Mouse (Mus musculus) cerebellum, adult 9-10 months (tissue): Measurements from ENCODE around the gene Inhbe.

Experiments
- DNase-seq: peaks from one replicate; pipeline ENCODE4 v3.0.0; 2022

Gene Inhbe

DNA sequence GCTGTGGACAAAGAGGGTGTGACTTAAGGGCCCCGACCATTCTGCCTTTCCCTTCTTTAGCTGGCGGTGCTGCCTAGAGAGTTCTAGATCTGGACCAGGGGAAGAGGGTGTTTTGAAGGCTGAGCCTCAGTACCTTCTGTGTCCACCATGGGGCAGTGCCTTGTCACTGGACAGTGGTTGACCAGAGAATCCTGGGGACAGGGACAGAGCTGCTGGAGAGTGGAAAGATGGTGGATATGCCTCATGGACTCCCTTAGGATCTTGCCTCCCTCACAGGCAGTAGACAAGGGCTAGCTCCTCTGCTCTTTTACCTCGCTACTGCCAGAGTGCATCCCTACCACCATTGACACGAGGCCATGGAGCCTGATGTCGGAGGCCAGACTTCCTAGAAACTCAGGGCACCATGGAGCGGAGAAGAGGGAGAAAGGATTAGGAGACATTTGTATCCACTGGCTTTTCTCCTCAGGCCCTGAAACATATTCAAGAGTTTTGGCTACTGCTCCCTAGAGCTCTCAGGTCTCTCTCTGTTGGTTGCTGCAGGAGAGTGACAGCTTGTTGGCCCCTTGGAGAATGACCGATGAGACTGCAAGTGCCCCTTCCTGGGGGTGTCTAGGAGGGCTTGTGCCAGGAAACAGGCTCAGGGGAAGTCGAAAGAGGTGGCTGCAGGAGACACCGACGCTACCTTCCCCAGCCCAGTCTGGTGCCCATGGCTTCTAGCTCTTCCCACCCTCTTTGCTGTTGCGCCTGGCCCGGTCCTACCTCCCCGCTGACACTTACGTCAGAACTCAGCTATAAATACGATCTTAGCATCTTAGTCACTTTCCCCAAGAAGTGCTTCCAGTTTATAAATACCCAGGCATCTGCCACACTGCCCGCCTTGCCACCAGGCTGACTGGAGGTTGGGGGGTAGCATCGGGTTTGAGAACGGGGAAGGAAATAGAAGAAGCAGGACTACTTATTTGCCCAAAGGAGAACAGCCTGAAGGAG lies at the start of gene Inhbe:
Gene Inhbe (minus strand): TSS at position 503 of the 987 bp plus-strand sequence.
- DNase-seq, result peak; percentile 75

DNA sequence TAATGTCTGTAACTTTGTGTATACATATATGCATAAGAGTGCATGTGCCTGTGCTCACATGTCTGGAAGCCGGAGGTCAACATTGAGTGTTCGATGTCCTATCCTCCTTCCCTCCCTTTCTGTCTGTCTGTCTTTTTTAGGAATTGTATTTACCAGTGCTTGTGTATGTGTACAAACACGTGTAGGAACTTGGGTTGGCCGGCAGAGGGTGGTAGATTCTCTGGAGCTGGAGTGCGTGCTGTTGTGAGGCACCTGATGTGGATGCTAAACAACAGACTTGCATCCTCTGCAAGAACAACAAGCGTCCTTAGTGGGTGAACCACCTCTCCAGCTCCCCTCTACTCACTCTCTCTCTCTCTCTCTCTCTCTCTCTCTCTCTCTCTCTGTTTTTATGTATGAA lies 37.6 kb upstream of the Inhbe start:
- DNase-seq, result no peak

DNA sequence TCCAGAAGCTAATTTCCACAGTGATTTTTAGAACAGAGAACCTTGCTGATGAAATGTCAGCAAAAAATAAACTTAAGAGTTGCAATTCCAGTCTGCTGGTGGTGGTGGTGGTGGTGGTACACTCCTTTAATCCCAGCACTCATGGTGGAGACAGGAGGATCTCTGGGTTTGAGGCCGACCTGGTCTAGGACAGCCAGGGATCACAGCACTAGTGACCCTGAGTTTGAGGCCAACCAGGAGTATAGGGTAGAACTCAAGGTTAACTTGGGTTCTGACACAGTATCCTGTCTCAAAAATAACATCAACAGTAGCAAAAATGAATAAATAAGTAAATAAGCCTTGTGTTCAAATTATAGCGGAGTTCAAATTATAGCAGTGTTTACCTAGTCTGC lies 27.5 kb upstream of the Inhbe start:
- no peak for DNase-seq

DNA sequence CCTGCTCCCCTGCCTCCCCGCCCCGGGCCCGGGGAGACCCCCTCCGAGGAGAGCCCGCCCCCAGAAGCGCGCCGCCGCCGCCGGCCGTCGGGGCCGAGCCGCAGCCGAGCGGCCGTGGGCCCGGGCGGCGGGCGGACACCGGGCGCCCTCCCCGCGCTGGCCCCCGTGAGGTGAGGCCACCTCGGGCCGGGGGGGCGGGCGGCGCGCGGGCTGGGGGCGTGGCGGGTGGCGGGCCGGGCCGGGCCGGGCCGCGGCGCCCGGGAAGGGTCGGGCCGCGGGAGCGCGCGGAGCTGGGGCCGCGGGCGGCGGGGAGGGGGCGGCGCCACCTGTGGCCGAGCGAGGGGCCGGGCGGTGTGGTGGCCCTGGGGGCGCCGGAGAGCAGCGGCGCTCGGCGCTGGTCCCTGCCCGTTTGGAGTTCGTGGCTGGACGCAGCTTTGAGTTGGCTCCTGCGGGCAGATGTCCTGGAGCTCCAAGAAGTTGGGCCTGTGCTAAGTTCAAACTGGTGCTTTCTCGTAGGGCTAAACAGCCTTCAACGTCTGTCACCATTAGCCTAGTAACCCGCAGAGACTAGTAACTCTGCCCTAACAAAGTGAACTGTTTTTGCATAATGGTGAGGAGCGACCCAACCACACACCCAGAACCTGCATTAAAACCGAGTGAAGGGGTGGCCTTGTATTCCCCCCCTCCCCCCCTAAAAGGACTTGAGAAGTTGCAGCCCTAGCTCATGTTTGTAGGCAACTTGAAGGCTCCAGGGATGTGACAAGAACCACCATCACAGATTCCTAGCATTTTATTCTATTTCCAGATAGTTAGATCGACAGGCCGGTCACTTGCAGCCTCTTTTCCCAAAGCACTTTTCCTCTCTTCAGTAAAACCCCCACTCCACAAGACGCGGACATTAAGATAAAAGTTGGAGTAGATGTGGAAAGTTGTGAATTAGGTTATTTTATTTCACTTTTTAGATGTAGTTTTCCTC lies 26.8 kb upstream of the Inhbe start:
- DNase-seq, result peak; percentile 51

DNA sequence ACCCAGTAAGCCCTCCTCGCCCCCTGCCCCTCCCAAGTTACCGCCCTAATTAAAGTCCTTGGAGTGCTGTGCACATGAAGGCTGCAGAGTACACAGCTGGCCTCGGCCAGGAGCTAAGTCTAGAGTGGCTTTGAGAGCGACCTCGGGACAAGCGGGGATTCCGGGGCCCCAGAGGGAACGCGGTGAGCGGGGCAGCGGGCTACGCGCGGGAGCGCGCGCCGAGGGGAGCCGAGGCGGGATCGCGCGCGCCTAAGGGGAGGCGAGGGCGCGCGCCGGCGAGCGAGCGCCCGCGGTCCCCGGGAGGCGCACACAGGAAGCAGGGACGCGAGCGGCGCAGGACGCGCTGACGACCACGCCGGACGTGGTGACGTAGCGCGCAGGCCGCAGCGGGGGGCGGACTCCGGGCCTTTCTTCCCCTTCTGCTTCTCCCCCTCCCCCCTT lies 26.1 kb upstream of the Inhbe start, which contains the start of gene R3hdm2:
Gene R3hdm2 (plus strand): TSS at position 77 of the 441 bp plus-strand sequence.
- peak; percentile 91 for DNase-seq

DNA sequence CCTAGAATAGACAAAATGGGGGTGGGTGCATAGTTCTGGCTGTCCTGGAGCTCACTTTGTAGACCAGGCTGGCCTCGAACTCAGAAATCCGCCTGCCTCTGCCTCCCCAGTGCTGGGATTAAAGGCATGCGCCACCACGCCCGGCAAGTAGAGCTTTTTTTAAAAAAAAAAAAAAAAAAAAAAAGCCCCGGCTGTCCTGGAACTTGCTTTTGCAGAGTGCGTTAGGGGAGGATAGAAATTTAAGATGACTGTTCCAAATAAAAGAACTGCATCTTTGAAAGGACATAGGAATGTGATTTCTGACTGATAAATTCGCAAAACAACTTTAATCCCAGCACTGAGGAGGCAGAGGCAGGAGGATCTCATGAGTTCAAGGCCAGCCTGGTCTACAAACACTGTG lies 25.4 kb upstream of the Inhbe start:
- no peak for DNase-seq

DNA sequence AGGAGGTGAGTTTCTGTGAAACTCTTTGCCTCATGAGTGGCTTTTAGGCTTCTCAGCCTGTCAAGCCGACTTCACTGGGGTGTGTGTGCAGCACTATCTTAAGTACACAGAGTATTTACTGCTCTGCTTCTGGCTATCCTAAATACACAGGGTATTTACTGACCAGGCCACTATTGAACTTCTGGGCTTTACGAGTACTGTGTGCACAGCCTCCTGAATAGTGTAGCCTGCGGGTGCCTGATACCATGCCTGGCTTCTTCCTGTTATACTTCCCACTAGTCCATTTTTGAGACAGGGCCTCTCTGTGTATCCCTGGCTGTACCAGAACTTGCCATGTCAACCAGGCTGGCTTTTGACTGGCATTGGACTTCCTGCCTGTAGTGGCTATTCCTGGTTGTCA lies 23.5 kb upstream of the Inhbe start:
- DNase-seq, result no peak

DNA sequence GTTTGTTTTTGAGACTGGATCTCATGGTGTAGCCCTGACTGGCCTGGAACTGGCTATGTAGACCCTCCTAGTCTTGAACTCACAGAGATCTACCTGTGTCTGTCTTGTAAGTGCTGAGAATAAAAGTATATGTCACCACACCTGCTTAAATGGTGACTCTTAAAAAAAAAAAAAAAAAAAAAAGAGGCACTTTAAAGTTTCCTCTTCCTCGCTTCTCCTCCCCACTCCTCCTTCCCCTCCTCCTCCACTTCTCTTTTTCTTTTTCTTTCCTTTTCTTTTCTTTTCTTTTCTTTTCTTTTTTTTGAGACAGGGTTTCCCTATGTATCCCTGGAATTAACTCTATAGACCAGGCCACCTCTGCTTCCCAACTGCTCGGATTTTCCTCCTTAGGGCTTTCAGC lies 16.8 kb upstream of the Inhbe start:
- no peak for DNase-seq

DNA sequence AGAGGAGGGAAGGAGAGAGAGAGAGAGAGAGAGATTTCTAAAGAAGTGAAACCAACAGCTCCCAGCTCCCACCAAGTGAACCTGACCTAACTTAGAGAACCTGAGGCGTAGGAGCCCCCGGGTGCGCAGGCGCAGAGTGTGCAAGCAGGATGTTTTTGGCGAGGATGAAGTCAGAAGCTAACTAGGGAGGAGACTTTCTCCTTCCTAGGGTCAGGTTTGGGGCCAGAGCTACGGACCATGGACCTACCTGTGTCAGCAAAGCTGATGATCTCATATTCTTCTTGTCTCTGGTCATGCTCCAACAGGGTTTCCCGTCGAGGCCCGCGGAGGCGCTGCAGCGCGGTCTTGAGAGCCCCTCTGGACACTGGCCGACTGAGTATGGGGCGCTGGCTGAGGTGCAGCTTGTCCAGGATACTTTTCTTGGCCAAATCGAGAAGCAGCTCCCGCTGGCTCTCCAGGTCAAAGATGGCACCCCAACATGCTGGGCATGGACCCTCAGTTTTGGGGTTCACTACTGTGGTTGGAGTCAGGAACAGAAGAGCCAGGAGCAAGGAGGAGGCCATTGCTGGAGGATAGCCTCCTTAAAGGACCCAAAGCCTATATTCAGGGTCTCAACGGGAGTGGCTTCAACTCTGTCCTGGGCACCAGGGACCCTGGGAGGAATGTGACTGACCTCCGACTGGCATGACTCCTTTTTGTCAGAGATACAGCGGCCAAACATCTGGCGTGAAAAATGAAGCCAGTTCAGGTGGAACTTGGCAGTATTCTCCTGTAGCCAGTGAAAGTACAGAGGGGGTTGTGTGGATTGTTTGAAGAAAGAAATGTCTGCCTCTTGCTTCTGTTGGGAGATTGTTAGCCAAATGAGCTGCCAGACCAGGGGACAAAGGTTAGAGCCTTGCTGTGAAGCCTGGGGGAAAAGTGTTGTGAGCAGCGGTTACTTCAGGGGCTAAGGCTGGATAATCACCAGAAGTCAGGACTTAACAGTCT lies 15.9 kb upstream of the Inhbe start, which contains the start of gene Inhbc:
Gene Inhbc (minus strand): TSS at position 598 of the 987 bp plus-strand sequence.
- no peak for DNase-seq

DNA sequence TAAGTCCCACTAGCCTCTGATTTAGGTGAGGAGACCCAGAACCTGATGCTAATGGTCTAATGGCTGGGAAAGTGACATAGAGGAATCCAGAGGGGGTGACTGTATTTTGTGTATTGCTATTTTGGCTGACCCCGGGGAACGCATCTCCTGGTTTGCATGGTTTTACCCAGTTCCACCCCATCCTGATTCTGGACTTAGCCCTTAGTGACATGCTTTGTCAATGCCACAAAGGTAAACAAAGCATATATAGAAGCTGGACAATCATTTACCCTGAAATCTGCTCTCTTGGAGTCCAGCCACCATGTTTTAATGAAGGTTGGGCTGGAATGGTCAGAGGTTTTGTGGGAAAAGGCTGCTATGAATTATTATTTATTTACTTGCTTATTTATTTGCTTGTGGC lies 14.1 kb upstream of the Inhbe start:
- no peak for DNase-seq

DNA sequence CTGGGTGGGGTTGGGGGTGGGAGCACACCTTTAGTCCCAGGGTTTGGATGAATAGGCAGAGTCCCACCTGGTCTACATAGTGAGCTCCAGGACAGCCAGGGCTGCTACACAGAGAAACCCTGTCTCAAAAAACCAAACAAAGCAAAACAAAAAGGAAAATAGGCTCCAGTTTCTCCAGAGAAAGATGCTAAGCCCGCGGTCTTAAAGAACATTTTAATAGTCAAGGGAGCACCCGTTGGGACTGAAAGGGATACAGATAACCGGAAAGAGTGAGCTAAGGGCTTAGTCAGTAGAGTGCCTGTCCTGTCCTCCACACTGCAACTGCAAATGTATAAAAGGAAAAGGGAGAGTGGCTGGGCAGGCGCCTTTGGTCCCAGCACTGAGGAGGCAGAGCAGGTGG lies 12.9 kb upstream of the Inhbe start:
- DNase-seq, result no peak

DNA sequence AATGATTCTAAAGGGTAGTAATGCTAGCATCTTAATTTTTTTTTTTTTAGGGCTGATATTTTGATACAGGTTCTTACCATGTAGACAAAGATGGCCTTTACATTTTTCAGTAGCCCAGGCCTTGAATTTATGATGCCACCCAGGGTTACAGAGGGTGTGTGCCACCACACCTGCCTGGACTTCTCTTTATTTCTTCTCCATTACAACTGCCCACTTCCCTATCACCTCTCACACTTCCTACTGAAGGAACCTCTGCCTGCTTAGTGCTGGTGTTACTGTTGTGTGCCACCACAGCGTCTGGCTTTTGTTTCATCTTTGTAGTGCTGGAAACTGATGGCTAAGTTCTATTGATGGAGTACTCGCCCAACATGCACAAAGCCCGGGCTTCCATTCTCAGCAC lies 6.5 kb upstream of the Inhbe start:
- no peak for DNase-seq

DNA sequence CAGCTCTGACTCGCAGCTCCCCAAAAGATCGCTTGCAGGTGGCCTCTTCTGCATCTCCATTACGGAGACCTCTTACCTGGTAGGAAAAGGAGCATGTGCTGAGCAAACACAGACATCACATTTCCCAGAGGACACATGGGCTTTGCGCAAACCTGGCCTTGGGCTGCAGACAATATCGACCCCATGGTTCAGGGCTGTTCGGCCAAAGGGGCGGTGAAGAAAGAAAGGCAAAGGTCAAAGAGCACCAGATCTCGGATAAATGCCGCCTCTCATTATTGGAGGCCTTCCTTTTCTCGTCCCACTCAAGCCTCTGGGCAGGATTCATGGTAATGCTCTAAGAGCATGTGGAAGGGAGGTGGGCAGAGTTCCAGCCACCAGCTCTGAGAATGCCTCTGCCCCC lies 1.1 kb upstream of the Inhbe start:
- no peak for DNase-seq

DNA sequence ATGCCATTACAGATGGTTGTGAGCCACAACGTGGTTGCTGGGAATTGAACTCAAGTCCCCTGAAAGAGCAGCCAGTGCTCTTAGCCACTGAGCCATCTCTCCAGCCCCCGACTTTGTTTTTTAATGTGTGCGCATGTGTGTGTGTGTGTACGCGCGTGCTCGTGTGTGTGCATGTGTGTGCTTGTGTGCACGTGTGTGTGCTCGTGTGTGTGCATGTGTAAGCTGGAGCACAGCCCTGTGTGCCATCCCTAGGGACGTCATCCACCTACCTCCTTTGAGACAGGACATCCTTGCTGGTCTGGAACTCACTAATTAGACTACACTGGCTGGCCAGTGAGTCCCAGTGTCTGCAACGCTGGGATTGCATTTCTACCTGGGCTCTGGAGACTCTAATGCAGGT lies 1.4 kb downstream of the Inhbe start:
- no peak for DNase-seq

DNA sequence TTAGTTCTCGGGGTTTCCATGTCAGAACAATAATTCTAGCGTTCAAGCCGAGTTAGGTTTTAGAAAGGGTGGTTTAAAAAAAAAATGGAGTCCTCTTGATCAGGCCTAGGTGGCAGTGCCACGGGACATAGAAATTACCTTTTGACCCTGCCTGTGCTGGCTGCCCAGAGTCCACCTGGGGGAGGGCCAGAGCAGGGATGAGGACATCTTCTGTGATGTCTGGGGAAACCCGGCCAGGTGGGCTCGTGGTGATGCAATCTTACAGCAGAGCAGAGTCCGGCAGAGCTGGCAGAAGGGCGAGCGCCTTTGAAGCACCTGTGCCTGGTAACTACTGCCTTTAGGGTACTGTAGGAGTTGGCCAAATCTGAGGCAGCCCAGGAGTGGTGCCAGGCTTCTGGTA lies 2.0 kb downstream of the Inhbe start:
- DNase-seq, result no peak

DNA sequence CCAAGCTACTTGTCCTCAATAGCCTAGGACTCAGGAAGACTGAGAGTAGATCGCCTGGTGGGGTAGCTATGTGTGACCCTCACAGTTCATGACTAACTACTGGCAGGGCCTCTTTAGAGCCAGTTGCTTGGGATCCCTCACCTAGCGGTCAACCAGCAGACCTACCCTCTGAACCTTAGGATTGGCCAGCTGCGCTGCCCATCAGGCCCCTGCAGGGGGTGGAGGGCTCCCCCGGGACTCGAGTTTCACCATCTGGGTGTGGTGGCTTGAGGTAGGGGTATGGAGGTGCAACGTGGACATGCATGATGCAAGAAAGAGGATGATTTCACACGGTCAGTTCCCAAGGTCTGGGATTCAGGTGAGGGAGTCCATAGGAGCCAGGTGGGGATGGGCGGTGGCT lies 2.5 kb downstream of the Inhbe start:
- DNase-seq, result no peak

DNA sequence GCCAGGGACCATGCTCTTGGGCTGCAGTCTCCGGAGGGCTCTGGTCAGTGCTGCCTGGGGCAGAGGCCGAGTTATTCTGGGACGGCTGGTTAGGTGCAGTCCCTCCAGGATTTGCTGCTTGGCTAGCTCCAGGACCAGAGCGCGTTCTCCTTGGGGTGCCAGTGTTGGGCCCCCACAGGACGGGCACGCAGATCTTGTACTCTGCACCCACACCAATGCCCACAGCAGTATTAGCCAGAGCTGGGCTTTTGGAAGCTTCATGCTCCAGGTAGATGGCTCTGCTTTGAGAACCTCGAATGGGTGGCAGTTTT lies 3.0 kb downstream of the Inhbe start:
- DNase-seq, result no peak

DNA sequence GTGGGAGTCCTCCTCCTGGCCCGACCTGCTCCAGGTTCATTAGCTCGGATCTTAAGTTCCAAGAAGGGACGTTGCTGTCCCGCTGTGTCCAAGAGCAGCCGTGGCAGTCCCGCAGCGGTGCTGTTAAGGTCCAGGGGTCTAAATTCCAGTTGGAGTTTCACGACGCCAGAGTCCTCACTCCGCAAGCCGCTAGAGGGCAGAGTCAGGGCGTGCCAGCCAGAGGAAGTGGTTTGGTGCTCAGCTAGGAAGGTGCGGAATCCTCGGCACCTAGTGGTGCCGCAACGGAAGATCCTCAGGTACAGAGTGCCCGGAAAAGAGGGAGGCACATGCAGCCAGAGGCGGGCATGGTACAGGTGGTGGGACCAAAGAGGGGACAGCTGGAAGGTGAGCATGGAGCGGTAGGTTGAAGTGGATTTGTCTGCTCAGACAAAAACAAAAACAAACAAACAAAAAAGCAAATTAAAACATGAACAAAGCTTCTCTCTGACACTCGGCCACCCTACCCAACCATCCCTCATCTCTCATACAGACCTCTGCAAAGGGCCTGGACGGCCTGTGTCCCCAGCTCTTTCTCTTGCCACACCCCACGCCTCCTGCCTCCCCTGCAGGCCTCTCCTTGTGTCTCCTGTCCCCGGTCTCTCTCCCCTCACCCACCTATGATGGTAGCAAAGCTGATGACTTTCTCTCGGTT lies 3.5 kb downstream of the Inhbe start:
- DNase-seq, result peak; percentile 77

DNA sequence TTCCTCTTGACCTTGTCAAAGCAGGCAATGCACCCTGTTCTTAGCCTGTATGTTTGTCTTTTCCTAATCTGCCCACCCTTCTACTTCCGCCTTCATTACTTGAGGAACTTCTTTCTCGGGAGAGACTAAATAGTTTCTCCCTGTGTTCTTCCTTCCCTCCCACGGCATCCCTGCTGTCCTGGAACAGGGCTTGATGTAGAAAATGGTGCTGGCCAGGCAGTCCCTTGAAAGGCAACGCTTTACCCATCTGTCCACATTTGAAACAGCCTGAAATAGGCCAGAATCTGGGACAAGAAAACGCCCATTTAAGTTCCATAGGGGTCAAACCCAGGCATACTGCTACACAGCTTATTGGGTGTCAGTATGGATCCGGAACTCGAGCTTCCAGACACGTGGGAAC lies 4.4 kb downstream of the Inhbe start:
- no peak for DNase-seq

DNA sequence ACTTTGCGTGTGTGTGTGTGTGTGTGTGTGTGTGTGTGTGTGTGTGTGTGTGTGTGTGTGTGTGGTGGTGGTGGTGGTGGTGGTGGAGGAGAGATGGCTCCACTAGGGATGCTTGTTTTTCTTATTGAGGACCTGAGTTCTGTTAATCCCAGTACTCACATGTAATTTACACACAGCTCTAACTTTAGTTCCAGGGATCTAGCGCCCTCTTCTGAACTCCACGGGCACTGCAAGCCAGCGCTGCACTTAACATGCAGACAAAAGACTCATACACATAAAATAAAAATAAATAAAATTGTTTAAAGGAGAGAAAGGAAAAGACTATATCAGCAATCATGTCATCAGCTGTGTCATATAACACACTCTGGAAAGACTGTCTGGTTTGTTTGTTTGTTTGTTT lies 5.3 kb downstream of the Inhbe start:
- no peak for DNase-seq

DNA sequence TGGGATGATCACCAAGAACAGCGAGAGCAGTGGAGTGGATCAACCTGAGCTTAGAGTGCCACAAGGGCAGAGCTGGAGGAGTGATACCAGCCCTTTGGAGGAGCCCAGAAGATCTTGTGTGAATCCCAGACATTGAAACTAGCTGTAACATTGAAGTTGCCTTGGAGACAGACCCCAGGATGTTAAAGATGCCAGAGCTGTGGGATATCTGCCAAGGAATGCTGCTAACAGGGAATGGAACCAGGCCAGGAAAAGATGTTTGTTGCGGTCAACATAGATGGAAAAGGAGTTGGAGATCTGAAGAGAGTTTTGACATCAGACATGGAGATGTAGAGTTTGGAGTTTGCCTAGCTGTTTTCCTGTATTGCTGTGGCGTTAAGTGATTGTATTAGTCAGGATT lies 8.0 kb downstream of the Inhbe start:
- DNase-seq, result no peak

DNA sequence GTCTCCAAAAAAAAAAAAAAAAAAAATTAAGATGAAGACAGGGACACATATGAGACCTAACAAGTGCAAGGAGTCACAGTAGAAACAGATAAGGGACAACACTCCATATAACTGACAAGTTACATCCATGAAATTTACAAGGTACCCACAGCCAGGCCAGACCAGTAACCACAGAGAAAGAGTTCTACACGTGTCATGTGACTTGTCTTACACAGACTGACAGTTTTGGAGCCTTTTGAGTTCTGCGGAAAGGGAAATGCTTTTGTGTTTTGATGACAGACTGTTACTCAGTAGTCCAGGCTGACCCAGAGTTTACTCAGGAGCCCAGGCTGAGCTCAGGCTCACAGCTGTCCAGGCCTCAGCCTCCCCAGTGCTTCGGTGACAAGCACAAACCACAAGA lies 11.2 kb downstream of the Inhbe start:
- no peak for DNase-seq
